Mouse (Mus musculus) kidney, adult 2 months (tissue): ENCODE results near the gene Tmem239.
"Not testable (repeated sequence)": the region's sequence is repeated elsewhere in the genome, so short reads cannot be mapped to it uniquely, and the experiment has no call there.

ENCODE experiments used
- CTCF ChIP-seq: fragments of 200-500 bp; conservative IDR thresholded peaks from 2 replicates; pipeline ENCODE4 v1.5.1; 2011; ENCODE audit warnings: low read depth, mild to moderate bottlenecking, control low read depth, low read length, moderate library complexity, mixed read lengths; ENCODE audit not compliant: insufficient read depth, insufficient read length
- POLR2A ChIP-seq: fragments of 200-500 bp; IDR thresholded peaks from one replicate; pipeline ENCODE4 v1.6.1; 2011; ENCODE audit warnings: low read depth, low read length, control low read depth

- TF ChIP-seq CTCF, POLR2A: not testable (repeated sequence)
Measured at GRCm38 (mm10) chr2:130373026-130373425, 33.3 kb upstream of the Tmem239 start.
